Mouse (Mus musculus) layer of hippocampus, postnatal 25 days (tissue): ENCODE data around the gene Ccnjl. TPM values are rescaled to one million over a fixed set of nuclear protein-coding genes. Genes with fewer than 3 reads are reported as not detected.

Source experiments
- DNase-seq, 2 experiments: peaks; one replicate each; pipeline ENCODE4 v3.0.0; 2022; ENCODE audit warnings: mixed read lengths in 2 of 2, low spot score in 1 of 2; ENCODE audit errors: extremely low spot score in 1 of 2
- total RNA-seq, 2 experiments: library from RNA; stranded (reverse); gene quantifications; 2 replicates each; pipeline ENCODE4 v1.2.3; 2021

Ccnjl gene
- total RNA-seq: 10 to 100 TPM in 1 of 2 experiments, 1 to 10 TPM in 1; 9.3 to 13.1 TPM

DNA sequence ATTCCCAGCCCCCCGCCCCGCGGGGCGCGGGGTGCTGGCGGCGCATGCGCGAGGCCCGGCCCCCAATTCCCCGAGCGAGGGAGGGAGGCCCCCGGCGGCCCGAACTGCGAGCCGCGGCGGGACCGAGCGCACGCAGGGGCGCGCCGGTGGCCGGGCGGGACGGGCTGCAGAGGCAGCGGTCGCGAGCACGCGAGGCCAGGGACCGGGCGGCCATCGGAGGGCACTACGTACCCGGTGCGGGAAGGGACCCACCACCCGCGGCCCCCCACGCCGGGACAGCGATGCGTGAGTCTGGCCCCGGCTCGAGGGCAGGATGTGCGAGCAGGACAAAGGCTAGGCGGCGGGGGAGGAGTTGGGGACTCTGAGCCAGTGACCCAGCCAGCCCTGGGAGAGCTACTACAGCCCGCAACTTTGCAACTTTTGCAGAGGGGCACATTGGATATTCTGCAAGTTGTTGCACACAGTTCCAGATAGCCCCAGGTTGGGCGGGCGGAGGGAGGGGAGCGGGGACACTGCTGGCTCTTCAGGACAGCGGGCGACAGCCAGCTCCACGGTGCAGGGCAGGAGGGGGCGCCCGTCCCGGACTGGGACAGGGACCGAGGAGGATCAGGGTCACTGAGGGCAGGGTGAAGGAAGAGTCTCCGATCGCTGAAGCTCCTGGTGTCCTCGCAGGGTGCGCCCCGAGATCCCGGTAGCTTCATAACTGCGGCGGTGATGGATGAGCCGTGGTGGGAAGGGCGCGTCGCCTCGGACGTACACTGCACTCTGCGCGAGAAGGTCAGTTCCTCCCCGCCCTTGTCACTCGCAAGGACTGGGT is at the start of gene Ccnjl:
Gene Ccnjl (plus strand): TSS at position 102 of the 817 bp plus-strand sequence.
- peak in 1 of 2 experiments; percentile 59 for DNase-seq

DNA sequence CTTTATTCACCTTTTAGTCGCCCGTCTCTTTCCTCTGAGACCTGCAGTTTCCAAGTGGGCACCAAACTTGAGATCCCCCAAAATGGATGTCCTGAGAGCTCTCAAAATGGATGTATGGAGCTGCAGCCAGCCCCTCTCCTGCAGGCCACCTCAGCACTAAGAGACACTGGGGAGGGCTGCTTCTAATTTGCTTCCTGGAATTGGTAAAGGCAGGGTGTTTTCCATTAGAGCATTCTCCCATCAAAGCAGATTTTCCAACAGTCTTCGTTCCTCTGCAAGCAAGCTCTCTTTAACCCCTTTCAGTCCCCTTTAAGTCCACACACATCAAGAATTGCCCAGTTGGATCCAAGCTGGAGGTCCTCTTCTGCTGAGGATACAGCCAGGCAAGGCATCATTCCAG is 49.2 kb upstream of the Ccnjl start:
- no peak for DNase-seq

DNA sequence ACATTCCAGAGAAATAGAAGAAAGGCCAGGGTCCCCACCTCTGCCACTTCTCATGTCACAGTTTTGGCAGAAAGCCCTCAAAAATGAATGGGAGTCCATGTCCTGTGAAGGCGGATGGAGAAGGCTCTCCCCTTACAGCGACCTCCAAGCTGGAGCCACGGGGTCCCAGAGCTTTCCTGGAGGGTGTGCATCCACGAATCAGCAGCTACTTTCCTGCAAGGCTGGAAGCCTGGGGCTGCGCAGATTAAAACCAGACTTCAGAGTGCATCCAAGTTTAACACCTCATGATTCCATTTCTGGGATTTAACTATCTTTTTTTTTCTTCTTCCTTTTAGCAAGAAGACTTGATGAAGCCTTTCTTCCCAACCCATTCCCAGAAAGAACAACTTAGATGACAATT is 48.0 kb upstream of the Ccnjl start:
- DNase-seq: no peak

DNA sequence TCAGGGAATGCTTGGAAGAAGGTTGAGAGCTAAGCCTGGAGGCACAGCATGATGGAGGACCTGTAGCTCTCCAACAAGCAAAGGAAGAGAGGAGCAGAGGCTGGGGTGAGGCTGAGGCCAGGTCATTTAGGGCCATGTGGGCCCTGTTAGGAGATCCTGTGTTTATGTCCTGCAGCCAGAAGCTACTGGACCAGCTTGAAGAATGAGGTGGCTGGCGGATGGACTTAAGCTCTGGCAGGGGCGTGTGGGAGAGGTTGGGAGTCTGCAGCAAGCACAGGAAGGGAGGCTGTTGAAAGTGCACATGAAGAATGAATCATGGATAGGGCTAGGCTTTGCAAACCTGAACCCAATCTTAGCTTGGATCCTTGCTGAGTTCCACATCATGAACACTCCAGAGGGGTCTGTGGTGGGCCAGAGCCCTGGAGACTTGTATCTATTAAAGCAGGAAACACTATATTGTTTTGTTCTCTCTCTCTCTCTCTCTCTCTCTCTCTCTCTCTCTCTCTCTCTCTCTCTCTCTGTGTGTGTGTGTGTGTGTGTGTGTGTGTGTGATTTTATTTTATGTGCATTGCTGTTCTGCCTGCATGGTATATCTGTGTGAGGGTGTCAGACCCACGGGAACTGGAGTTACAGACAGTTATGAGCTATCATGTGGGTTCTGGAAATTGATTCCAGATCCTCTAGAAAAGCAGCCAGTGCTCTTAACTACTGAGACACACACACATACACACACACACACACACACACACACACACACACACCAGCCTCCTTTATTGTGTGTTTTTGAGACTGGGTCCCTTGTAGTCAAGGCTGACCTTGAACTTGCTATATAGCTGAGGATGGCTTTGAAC is 46.7 kb upstream of the Ccnjl start:
- DNase-seq: no peak

DNA sequence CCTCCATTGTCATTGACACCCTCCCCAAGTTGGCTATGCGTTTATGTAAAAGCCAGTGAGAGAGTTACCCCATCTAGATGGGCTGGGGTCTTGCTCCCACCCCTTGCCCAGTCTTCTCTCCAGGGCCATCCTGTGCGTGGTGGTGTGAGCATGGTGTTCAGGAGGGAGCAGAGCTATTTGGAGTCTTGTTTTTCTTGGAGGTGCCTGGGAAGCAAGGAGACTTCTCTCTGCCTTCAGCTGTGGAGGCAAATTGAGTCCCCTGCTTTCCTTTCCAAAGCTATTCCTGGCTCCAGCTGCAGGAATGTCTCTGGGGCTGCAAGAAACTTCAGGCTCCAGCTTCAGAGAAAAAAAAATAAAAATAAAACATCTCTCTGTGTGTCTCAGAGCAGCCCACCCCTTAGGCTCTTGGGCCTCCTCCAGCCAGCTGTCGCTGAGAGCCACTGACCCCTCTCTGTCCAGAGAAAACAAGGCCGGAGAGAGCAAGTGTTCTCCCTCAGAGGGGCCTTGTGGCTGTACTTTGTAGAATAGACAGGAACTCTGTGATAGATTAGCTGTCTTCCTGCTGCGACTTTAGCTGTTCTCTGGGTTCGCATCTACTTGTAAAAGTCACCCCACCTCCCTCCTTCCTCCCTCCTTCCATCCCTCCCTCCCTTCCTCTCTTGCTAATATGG is 45.3 kb upstream of the Ccnjl start:
- no peak for DNase-seq

DNA sequence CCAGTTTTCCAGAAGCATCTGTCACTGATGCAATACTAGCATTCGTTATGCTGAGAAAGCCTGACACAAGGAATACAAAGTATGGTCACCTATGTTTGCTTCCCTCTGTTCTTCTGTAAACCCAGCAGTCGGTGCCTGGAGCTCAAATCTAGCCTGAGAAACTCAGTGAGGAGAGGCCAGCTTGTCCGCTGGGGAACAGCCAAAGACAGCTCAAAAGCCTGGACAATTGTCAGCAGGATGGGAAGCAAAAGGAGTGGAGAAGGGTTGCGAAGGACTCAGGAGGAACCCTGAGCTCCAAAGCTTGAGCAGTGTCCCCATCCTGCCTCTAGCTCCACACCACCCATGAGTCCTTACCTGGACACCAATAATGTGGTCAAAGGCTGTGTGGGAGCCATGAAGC is 44.5 kb upstream of the Ccnjl start:
- no peak for DNase-seq

DNA sequence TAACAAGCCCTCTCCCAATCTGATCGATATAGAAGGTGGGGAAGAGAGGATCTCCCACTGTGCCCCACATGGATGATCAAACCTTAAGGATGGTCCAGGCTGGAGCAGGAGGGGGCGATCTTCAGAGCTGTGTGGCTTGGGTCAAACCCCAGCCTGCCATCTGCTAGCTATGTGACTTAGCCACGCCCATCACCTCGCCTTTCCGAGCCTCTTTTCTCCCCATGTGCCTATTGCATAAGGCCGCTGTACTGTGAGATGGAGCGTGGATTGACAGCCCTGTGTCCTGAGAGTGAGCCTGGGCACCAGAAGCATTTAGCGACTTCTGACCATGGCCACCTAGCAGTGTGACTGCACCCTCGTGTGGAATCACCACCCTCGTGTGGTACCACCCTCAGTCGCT is 43.9 kb upstream of the Ccnjl start:
- no peak for DNase-seq

DNA sequence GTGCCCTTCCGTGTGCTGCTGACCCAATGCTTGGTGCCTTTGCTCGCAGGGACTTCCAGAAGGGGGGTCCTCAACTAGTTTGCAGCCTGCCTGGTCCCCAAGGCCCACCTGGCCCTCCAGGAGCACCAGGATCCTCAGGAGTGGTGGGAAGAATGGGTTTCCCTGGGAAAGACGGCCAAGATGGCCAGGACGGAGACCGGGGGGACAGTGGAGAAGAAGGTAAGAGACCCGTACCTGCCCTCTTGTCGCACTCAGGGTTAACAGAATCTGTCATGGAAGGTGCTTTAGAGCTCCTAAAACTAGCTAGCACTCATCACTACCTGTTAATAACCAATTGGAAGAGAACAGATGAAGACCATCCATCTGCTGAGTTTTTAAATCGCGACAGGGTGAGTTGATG is 42.7 kb upstream of the Ccnjl start:
- no peak for DNase-seq

DNA sequence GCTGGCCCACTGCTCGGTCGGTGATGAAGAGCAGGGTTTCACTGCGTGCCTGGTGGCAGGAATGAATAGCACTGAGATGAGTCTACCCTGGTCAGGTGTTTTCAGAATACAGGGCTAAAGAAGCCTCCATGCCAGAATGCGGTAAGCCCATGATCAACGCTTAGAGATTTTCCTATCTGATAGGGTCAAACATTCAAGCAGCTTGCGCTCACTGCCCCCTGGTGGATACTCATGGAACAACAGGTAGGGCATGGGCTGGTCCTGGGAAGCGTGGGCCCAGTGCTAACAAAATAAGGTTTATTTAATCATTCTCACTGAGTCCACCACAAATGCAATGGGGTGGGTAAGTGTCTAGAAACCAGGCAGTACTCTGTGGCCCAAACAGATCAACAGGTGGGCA is 35.9 kb upstream of the Ccnjl start:
- DNase-seq: peak; percentile 67 to 91

DNA sequence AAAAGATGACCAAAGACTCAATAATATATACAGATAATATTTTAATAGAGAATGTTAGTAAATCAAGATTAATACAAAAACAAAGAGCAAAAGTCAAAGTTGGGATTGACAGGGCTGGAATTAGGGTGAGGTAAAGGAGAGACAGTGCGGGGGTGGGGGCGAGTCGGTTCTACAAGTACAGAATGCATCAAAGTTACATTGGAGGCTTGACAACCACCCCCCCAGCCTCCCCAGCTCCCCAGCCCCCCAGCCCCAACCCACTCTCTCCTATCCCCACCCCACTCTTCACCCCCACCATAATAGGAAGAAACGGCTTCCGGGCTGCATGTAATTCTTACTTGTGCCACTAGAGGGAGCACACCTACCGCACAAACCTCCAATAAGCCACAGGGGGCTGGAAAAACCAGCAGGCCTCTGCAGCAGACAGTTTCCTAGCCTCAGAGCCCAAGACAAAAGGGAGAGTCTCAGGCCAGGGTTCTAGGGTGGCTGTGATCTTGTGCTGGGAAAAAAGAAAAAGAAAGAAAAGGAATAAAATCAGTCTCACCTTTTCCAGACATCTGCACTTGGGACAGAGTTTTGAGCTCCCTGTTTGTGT is 34.7 kb upstream of the Ccnjl start:
- DNase-seq: peak; percentile 71 to 85

DNA sequence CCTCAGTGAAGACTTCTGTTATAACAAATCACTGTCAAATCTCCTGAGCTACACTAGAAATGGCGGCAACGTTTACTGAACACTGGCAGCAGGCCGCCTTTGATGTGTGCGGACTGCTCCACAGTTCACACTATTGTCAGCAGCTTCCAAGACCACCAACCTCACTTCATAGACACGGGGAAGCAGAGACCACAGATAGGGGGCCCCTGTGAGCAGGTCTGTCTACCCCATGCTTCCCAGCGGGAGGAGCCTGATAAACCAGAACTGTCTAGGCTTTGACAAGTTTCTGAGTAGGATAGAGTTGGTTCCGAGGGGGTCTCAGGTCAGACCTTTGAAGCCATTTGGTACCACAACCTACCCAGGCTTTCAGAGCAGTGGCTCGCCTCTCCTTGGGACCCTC is 33.5 kb upstream of the Ccnjl start:
- no peak for DNase-seq

DNA sequence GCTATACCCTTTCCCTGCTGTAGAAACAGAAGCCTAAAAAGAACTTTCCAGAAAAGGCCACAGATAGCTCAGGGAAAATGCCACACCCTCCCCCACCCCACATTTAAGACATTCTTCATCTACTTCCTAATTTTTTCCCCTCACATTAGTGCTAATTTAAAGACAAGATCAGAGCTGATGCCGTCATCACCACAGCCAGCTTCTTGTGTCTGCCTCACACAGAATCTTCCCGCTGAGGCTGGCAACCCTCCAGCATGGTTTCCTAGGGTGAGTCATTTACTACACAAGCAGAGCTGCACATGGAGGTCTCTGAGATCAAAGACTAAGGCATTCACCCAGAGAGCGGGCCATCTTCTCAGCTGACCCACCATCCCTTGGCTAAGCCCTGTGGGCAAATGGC is 33.1 kb upstream of the Ccnjl start:
- peak in 1 of 2 experiments; percentile 35 for DNase-seq

DNA sequence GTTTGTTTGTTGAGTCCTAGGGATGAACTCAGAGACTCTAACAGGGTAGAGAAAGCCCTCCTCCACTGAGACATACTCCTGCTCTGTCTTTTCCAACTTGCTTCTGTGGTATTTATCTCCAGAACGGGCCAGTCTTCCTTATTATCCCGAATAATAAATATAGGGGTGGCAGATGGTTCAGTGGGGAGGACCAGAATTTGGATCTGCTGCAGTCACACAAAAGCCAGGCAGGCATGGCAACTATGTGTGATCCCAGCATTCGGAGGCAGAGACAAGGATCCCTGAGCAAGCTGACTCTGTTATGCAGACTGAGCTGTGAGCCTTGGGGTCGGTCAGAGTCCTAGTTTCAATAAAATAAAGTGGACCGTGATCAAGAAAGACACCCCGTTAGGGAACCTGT is 27.3 kb upstream of the Ccnjl start:
- DNase-seq: no peak

DNA sequence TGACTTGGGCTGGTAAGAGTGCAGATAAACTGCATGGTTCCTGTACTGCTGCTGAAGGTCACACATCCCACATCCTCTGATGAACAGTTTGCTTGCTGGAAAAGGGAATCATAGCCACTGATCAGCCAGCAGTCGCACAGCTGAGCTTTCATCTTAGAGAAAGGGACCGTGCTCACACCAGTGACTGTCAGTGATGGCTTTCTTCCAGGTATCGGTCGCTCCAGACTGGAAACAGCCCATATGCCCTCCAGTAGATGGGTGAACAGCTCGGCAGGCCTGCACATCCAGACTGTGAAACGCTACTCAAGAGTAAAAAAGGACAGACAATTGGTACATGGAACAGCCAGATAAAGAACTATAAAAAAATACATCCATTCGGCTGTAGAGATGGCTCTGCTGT is 23.4 kb upstream of the Ccnjl start:
- no peak for DNase-seq

DNA sequence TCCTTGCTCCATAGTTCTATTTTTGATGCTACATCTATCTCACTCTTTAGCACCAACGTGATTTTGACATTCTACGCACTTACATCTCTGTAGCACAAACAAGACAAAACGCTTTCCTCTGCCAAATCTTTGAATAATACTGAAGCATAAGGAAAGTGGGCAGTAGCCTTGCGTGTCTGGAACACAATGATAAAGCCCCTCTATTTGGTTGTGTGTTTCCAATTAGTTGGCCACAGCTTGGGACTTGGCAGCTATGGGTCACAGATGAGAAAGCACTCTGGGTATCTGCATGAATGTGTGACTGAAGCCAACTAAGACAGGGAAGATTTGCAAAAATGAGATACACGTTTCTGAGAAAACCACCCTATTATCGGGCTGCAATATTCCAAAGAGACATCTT is 20.6 kb upstream of the Ccnjl start:
- no peak for DNase-seq

DNA sequence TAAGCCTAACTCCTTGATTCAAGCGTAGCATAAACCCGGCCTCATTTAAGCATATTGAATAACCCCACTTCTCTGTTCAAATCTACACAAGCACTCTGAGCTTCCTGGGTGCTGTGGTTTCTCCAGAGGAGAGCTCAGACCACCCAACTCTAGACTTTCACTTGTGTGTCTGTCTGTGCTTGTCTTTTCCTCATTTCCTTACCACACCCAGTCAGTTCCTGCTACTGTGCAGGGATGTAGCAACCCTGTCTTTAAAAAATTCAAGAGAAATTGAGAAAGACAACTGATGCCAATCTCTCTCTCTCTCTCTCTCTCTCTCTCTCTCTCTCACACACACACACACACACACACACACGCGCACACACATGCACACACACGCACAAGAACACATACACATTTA is 18.7 kb upstream of the Ccnjl start:
- no peak for DNase-seq

DNA sequence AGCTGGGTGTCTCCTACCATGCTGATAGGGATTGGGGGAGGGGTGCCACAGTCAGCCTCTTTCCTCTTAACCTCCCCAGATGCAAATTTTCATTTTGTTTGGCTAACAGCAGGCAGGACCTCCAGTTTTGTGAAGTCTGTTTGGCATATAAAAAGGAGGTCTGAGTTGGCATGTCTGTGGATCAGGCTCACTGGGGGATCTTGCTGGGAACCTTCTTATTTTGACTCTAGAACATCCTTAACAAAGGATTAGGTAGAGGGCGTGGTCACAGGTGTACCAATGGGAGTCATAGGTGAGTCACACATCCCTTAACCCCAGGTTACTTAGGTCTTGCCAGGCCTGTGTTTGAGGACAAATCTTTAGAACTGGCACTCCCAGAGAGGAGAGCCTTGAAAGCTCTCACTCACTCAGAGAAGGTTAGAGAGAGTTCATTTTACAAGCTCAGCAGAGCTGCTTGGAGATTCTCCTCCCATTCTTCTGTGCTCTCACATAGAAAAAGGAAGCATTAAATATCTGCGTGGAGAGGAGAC is 15.9 kb upstream of the Ccnjl start:
- DNase-seq: no peak

DNA sequence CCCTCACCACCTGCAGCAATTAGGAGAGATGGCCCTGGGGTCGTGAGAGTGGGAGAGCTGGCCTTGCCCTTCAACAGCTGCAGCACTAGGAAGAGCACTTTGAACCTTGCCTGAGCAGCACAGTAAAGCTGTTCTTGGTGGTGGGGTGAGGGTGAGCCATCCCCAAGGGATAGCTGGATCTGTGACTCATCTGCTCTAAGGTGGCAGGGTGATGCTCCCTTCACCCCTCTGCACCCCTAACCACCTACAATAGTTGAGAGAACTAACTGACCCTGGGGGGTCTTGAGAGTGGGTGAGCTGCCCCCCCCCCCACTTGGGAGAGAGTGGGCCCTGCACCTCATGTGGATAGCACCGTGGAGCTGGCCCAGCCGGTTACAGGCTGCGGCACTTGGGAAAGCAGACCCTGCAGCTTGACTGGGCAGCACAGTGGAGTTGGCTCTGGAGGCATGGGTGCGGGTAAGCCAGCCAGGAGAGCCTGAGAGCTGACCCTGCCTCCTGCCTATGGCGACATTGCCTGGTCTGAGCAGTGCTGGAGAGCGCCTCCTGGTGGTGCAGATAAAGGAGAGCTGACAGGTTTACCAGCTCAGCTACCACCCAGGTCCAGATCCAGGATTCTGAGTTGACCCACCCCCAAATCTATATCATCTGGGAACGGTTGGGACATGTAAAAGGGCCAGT is 12.1 kb upstream of the Ccnjl start:
- peak in 1 of 2 experiments; percentile 51 for DNase-seq

DNA sequence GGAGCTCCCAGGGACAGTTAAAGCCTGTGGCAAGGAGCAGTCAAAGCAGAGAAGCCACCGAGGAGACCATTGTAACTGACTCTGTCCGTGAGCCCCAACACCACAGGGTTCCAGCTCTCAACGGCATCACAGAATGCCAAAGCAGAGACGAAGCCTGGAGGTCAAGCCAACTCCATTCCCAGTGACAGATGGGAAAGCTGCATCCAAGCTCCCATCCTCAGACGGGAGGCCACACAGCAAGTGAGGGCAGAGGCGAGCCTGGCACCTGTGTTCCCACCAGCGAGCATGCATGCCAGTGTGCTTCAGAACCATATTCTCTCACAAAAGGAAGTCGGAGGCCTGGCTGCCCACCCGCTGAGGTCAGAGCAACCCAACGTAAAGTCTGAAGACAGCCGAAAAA is 10.9 kb upstream of the Ccnjl start:
- DNase-seq: no peak

DNA sequence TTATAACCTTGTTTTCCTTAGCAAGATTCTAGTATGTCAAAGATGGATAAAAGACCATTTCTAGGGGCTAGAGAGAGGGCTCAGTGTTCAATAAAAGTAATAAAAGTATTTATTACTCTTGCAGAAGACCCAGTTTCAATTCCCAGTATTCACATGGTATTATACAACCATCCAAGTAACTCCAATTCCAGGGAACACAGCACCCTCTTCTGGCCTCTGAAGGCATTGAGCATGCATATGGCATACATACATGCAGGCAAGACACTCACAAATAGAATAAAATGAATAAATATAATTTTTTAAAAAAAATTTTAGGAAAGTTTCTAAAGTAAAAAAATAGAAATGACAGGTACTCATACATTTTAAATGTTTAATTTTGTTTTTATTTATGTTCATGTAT is 10.5 kb upstream of the Ccnjl start:
- no peak for DNase-seq
